Mouse (Mus musculus): ENCODE data around the gene Ppa2. TPM values are rescaled to one million over a fixed set of nuclear protein-coding genes. Genes with fewer than 3 reads are reported as not detected.

Ppa2 gene
- polyA plus RNA-seq, 1 experiment from 2014 or later, result 89.8 TPM

DNA sequence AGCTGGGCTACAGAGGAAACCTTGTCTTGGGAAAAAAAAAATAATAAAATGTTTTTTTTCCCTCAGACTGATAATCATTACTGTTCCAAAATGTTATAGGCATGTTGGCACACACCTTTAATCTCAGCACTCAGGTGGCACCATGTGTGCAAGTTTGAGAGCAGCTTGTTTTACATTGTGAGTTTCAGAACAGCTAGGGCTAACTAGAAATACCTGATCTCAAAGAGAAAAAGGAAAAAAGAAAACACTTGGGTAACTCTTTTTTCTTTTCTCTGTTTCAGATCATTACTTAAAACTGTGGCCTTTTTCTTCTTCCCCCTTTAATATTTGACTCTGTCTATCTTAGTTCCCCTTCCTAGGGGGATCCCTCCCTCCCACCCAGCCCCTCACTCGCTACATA is 51.5 kb downstream of the Ppa2 start:
- Histone ChIP-seq H3K4me3 (replicated peaks; ENCODE audit: low read length) (no peak overlapping the region), H3K36me3 (ENCODE audit: control insufficient read depth, insufficient read depth, low read length) (no peaks in the 10 kb centered on the region), H3K4me2 (ENCODE audit: low read depth, low read length) (no peak overlapping the region), H3K27me3 (ENCODE audit: control insufficient read depth, insufficient read depth, low read length) (no peaks in the 10 kb centered on the region), H3K9me3 (replicated peaks; ENCODE audit: control insufficient read depth, low read length) (no peaks in the 10 kb centered on the region), H3K27ac (ENCODE audit: low read length) (no peak overlapping the region), H3K9ac (ENCODE audit: low read length) (no peak overlapping the region), H3K4me1 (ENCODE audit: control insufficient read depth, insufficient read depth, low read length) (no peaks in the 10 kb centered on the region)
- WGBS, result 85% methylated on average over 1 of the region's 1 CpGs
- no peak for ATAC-seq (ENCODE audit: insufficient read depth, low FRiP score)

DNA sequence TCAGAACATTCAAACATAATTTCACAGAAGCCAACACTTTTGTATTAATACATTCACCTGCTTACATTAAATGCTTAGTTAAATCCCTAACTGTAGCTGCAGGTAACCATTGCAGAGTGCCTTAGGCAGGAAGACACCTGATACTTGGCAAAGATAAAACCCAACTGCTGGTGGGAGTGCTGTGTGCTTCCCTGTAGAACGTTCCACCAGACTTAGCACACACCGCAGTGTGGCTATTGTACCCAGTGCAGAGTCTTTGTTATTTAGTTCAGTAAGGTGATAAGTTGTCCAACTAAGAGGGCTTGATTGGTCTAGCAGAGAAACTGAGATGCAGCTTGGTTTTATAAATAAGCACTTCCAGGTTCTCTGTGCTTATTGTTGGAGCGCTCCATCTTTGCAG is 54.2 kb downstream of the Ppa2 start:
- Histone ChIP-seq H3K9me3 (replicated peaks; ENCODE audit: control insufficient read depth, low read length) (no peaks in the 10 kb centered on the region), H3K4me2 (ENCODE audit: low read depth, low read length) (no peak overlapping the region), H3K4me3 (replicated peaks; ENCODE audit: low read length) (no peak overlapping the region), H3K36me3 (ENCODE audit: control insufficient read depth, insufficient read depth, low read length) (no peaks in the 10 kb centered on the region), H3K4me1 (ENCODE audit: control insufficient read depth, insufficient read depth, low read length) (no peaks in the 10 kb centered on the region), H3K27me3 (ENCODE audit: control insufficient read depth, insufficient read depth, low read length) (no peaks in the 10 kb centered on the region), H3K27ac (ENCODE audit: low read length) (no peak overlapping the region), H3K9ac (ENCODE audit: low read length) (no peak overlapping the region)
- 81% methylated on average over 3 of the region's 3 CpGs for WGBS
- ATAC-seq (ENCODE audit: insufficient read depth, low FRiP score), result no peak

DNA sequence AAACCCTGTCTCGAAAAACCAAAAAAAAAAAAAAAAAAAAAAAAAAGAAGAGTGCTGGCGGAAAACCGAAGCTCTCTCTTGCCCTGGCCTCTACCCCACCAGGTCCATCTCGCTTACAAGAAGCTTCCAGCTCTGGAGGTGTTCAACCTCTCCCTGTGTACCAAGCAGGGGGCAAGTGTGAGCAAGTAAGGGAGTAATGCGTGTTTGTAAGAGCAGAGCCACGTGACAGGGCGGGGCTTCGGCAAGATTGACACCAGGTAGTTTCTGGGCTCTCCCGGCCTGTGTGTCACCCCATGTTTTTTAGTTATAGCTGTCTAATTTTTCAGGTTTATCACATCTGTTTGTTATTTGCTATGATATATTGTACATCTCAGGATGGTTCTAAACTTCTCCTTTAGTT is 56.2 kb downstream of the Ppa2 start:
- 80% methylated on average over 9 of the region's 9 CpGs for WGBS
- Histone ChIP-seq H3K36me3 (ENCODE audit: control insufficient read depth, insufficient read depth, low read length) (no peaks in the 10 kb centered on the region), H3K9ac (ENCODE audit: low read length) (no peak overlapping the region), H3K4me1 (ENCODE audit: control insufficient read depth, insufficient read depth, low read length) (no peaks in the 10 kb centered on the region), H3K4me2 (ENCODE audit: low read depth, low read length) (no peak overlapping the region), H3K27ac (ENCODE audit: low read length) (no peak overlapping the region), H3K27me3 (ENCODE audit: control insufficient read depth, insufficient read depth, low read length) (no peaks in the 10 kb centered on the region), H3K9me3 (replicated peaks; ENCODE audit: control insufficient read depth, low read length) (no peaks in the 10 kb centered on the region), H3K4me3 (replicated peaks; ENCODE audit: low read length) (no peak overlapping the region)
- ATAC-seq (ENCODE audit: insufficient read depth, low FRiP score), result no peak

DNA sequence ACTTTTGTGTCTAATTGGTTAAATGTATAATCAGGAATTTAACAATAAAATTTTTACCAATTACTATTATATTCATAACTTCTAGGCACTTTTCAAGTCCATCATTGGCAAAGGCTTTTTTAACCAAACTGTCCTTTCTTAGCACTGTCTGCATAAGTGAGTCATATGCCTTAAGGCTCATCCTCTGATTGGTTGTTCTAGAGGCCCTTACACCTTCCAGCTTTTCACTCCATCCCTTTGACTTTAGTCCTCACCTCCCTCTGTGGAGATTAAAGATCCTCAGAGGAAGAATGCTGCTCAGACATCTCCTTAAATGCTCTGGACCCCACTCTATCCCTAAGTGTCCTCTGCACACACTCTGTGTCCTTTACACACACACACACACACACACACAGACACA is 68.3 kb downstream of the Ppa2 start:
- no peak overlapping the region for H3K4me2 ChIP-seq (ENCODE audit: low read depth, low read length)
- no peak overlapping the region for H3K9ac ChIP-seq (ENCODE audit: low read length)
- no peak for ATAC-seq (ENCODE audit: insufficient read depth, low FRiP score)
- no peaks in the 10 kb centered on the region for H3K4me1 ChIP-seq (ENCODE audit: control insufficient read depth, insufficient read depth, low read length)
- H3K4me3 ChIP-seq (replicated peaks; ENCODE audit: low read length), result no peak overlapping the region
- H3K27ac ChIP-seq (ENCODE audit: low read length), result no peak overlapping the region
- no peaks in the 10 kb centered on the region for H3K27me3 ChIP-seq (ENCODE audit: control insufficient read depth, insufficient read depth, low read length)
- peaks cover 11% of the 10 kb centered on the region for H3K9me3 ChIP-seq (replicated peaks; ENCODE audit: control insufficient read depth, low read length)
- H3K36me3 ChIP-seq (ENCODE audit: control insufficient read depth, insufficient read depth, low read length), result peaks cover 11% of the 10 kb centered on the region; the same call in 1 of the 2 replicates

DNA sequence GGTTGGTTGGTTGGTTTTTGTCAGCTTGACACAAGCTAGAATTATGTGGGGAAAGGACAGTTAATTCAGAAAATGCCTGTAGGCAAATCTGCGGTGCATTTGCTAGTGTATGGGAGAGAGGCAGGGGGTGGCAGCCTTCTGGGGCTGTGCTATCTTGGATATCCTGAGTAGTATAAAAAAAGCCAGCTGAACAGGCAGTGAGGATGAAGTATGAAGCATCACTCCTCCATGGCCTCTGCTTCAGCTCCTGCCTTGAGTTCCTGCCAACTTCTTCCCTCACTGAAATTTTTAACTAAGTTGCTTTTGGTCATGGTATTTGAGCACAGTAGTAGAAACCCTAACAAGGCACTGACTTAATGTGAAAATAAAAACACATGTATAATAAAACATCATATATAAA is 70.1 kb downstream of the Ppa2 start:
- H3K9ac ChIP-seq (ENCODE audit: low read length), result no peak overlapping the region
- no peak for ATAC-seq (ENCODE audit: insufficient read depth, low FRiP score)
- no peaks in the 10 kb centered on the region for H3K27me3 ChIP-seq (ENCODE audit: control insufficient read depth, insufficient read depth, low read length)
- peaks cover 11% of the 10 kb centered on the region for H3K9me3 ChIP-seq (replicated peaks; ENCODE audit: control insufficient read depth, low read length)
- H3K36me3 ChIP-seq (ENCODE audit: control insufficient read depth, insufficient read depth, low read length), result peaks cover 11% of the 10 kb centered on the region; the same call in 1 of the 2 replicates
- H3K4me3 ChIP-seq (replicated peaks; ENCODE audit: low read length), result no peak overlapping the region
- no peak overlapping the region for H3K4me2 ChIP-seq (ENCODE audit: low read depth, low read length)
- no peak overlapping the region for H3K27ac ChIP-seq (ENCODE audit: low read length)
- no peaks in the 10 kb centered on the region for H3K4me1 ChIP-seq (ENCODE audit: control insufficient read depth, insufficient read depth, low read length)
- 90% methylated on average over 1 of the region's 1 CpGs for WGBS

DNA sequence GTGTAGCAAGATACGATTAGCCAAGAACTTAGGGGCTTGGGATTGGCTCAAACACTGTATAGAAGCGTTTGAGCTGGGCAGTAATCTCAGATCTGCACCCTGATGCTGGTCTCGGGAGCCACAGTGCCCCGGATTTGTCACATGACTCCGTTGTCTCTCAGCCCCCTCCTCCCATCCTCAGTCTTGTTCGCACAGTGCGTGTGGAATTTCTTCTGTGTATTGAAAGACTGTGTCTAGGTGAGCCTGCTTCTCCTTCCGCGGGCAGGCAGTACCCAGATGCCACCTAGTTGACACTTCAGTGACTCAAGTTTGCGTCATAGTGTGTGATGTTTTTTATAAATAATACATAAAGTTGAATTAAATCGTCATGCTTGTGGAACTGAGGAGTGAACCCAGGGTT is 71.6 kb downstream of the Ppa2 start:
- Histone ChIP-seq H3K4me3 (replicated peaks; ENCODE audit: low read length) (no peak overlapping the region), H3K9ac (ENCODE audit: low read length) (no peak overlapping the region), H3K9me3 (replicated peaks; ENCODE audit: control insufficient read depth, low read length) (peaks cover 11% of the 10 kb centered on the region), H3K4me1 (ENCODE audit: control insufficient read depth, insufficient read depth, low read length) (no peaks in the 10 kb centered on the region), H3K4me2 (ENCODE audit: low read depth, low read length) (no peak overlapping the region), H3K36me3 (ENCODE audit: control insufficient read depth, insufficient read depth, low read length) (peaks cover 11% of the 10 kb centered on the region; the same call in 1 of the 2 replicates), H3K27me3 (ENCODE audit: control insufficient read depth, insufficient read depth, low read length) (no peaks in the 10 kb centered on the region), H3K27ac (ENCODE audit: low read length) (no peak overlapping the region)
- 85% methylated on average over 11 of the region's 11 CpGs for WGBS
- no peak for ATAC-seq (ENCODE audit: insufficient read depth, low FRiP score)

DNA sequence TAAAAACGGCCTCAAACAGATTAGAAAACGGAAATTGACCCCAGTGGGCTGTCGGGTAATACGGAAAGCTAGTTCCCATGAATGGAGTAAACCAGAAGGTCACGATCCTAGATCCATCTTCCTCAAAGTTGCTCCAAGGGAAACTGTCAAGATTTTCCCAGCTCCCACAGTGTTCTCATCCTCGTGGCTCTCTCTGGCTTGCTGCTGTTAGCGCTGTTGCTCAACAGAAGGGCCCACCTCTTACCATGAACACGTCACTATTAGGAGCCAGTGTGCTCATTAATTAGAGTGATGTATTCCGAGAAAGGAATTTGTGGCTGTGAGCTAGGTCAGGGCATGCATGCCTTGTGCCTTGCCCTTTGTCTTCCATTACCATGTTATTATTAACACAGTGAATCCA is 72.2 kb downstream of the Ppa2 start:
- Histone ChIP-seq H3K27me3 (ENCODE audit: control insufficient read depth, insufficient read depth, low read length) (no peaks in the 10 kb centered on the region), H3K36me3 (ENCODE audit: control insufficient read depth, insufficient read depth, low read length) (peaks cover 11% of the 10 kb centered on the region; the same call in 1 of the 2 replicates), H3K4me3 (replicated peaks; ENCODE audit: low read length) (no peak overlapping the region), H3K27ac (ENCODE audit: low read length) (no peak overlapping the region), H3K4me2 (ENCODE audit: low read depth, low read length) (no peak overlapping the region), H3K9ac (ENCODE audit: low read length) (no peak overlapping the region), H3K9me3 (replicated peaks; ENCODE audit: control insufficient read depth, low read length) (peaks cover 11% of the 10 kb centered on the region), H3K4me1 (ENCODE audit: control insufficient read depth, insufficient read depth, low read length) (no peaks in the 10 kb centered on the region)
- 46% methylated on average over 9 of the region's 9 CpGs for WGBS
- ATAC-seq (ENCODE audit: insufficient read depth, low FRiP score), result no peak

- Histone ChIP-seq H3K4me2 (ENCODE audit: low read depth, low read length) (no peak overlapping the region), H3K27ac (ENCODE audit: low read length) (no peak overlapping the region), H3K4me3 (replicated peaks; ENCODE audit: low read length) (no peak overlapping the region), H3K4me1 (ENCODE audit: control insufficient read depth, insufficient read depth, low read length) (no peaks in the 10 kb centered on the region), H3K9ac (ENCODE audit: low read length) (no peak overlapping the region), H3K27me3 (ENCODE audit: control insufficient read depth, insufficient read depth, low read length) (no peaks in the 10 kb centered on the region), H3K9me3 (replicated peaks; ENCODE audit: control insufficient read depth, low read length) (no peaks in the 10 kb centered on the region), H3K36me3 (ENCODE audit: control insufficient read depth, insufficient read depth, low read length) (no peaks in the 10 kb centered on the region)
- no peak for ATAC-seq (ENCODE audit: insufficient read depth, low FRiP score)
- WGBS, result 54% methylated on average over 6 of the region's 6 CpGs
Measured at GRCm38 (mm10) chr3:133384164-133384708, 74.3 kb downstream of the Ppa2 start.

DNA sequence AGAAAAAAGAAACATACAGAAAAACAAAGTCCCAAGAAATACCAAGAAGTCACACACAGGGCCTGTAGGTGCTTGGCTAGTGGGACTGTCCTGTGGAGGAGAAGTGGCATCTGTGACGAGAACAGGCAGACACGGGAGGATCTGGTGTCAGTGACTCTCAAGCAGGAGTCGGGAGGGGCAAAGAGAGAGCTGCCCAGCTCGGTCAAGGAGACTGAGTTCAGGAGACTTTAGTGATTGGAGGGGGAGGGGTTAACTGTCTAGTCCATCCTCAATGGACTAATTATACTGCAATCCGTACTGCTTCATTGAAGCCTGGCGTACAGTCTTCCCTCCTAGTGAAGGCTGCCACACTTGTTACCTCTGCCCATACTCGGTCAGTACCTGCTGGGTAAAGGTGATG is 77.4 kb downstream of the Ppa2 start:
- Histone ChIP-seq H3K27me3 (ENCODE audit: control insufficient read depth, insufficient read depth, low read length) (no peaks in the 10 kb centered on the region), H3K4me2 (ENCODE audit: low read depth, low read length) (no peak overlapping the region), H3K9ac (ENCODE audit: low read length) (no peak overlapping the region), H3K4me1 (ENCODE audit: control insufficient read depth, insufficient read depth, low read length) (no peaks in the 10 kb centered on the region), H3K27ac (ENCODE audit: low read length) (no peak overlapping the region), H3K4me3 (replicated peaks; ENCODE audit: low read length) (no peak overlapping the region), H3K9me3 (replicated peaks; ENCODE audit: control insufficient read depth, low read length) (no peaks in the 10 kb centered on the region), H3K36me3 (ENCODE audit: control insufficient read depth, insufficient read depth, low read length) (no peaks in the 10 kb centered on the region)
- 75% methylated on average over 7 of the region's 7 CpGs for WGBS
- ATAC-seq (ENCODE audit: insufficient read depth, low FRiP score), result no peak

All from stomach, embryonic 16.5 days (tissue).